Mouse (Mus musculus) spleen, adult 2 months (tissue): Measurements from ENCODE around the gene Kif21b.

Experiments used
- CTCF ChIP-seq: fragments of 200-500 bp; IDR thresholded peaks from 2 replicates; pipeline ENCODE4 v1.5.1; 2011; ENCODE audit warnings: mild to moderate bottlenecking, inconsistent platforms; ENCODE audit not compliant: insufficient read depth, insufficient read length, insufficient replicate concordance; ENCODE audit errors: extremely low read depth
- POLR2A ChIP-seq: fragments of 200-500 bp; IDR thresholded peaks from 2 replicates; pipeline ENCODE4 v1.6.1; 2011; ENCODE audit warnings: low read depth, low read length, inconsistent platforms

DNA sequence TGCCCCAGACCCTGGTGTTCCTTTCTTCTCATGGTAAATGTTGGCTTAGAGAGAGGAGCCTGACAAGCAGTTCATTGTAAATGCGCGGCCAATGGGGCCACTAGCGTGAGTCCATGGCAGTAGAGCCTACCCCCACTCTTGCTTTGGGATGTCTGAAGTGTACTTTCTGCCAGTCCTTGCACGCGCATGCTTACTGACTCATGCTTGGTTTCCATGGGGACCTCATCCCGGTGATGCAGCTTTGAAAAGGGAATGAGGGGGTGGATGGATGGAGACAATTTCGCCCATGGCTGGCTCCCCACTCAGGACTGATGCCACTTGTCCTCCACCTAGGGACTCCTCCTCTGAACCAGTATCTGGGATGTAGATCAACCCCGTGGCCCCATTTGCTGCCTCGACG is 12.3 kb downstream of the Kif21b start:
- TF ChIP-seq CTCF (no peak), POLR2A (no peak)
